Mouse (Mus musculus) ES-E14 (cell line): ENCODE results near the gene Adam21. TPM values are rescaled to one million over a fixed set of nuclear protein-coding genes. Genes with fewer than 3 reads are reported as not detected.

Source experiments
- DNase-seq: peaks from one replicate; pipeline ENCODE4 v3.0.0-alpha.2; 2013; ENCODE audit warnings: low read depth, low spot score
- H3K27ac ChIP-seq: 2 replicates; pipeline ENCODE4 v1.5.1; 2012; ENCODE audit warnings: low read depth, mild to moderate bottlenecking, low read length, moderate library complexity, mixed read lengths; ENCODE audit not compliant: poor library complexity, insufficient read depth, severe bottlenecking
- H3K36me3 ChIP-seq: 2 replicates; pipeline ENCODE4 v1.6.1; 2012; ENCODE audit warnings: mild to moderate bottlenecking, low read length, moderate library complexity, mixed read lengths; ENCODE audit not compliant: control insufficient read depth, poor library complexity, insufficient read depth, severe bottlenecking
- H3K4me1 ChIP-seq, 2 experiments: fragments of 150-350 bp in 1 of 2; sonication (generic) in 1 of 2; 2 replicates each; pipeline ENCODE4 v1.6.1; 2012; ENCODE audit warnings: low read length in 2 of 2, mild to moderate bottlenecking in 1 of 2, mixed read lengths in 1 of 2; ENCODE audit not compliant: control insufficient read depth in 2 of 2, insufficient read depth in 2 of 2, poor library complexity in 1 of 2
- H3K4me3 ChIP-seq, 2 experiments: fragments of 150-350 bp in 1 of 2; sonication (generic) in 1 of 2; 2 replicates each; pipeline ENCODE4 v1.5.1; 2012; ENCODE audit warnings: low read length in 2 of 2, low read depth in 1 of 2, mild to moderate bottlenecking in 1 of 2, mixed read lengths in 1 of 2; ENCODE audit not compliant: insufficient read depth in 1 of 2, poor library complexity in 1 of 2, severe bottlenecking in 1 of 2
- H3K9ac ChIP-seq: 2 replicates; pipeline ENCODE4 v1.6.1; 2012; ENCODE audit warnings: low read depth, mild to moderate bottlenecking, low read length, mixed read lengths; ENCODE audit not compliant: poor library complexity, insufficient read depth, severe bottlenecking
- H3K9me3 ChIP-seq: fragments of 150-350 bp; sonication (generic); 2 replicates; pipeline ENCODE4 v1.6.1; 2012; ENCODE audit warnings: low read depth, mild to moderate bottlenecking, low read length; ENCODE audit not compliant: control insufficient read depth, insufficient read depth
- CHD2 ChIP-seq: IDR thresholded peaks from 2 replicates; pipeline ENCODE4 v1.6.1; 2014; ENCODE audit warnings: mild to moderate bottlenecking, low read depth, low read length, inconsistent platforms
- HCFC1 ChIP-seq: IDR thresholded peaks from 2 replicates; pipeline ENCODE4 v1.6.1; 2012; ENCODE audit warnings: low read length, inconsistent platforms, borderline replicate concordance; ENCODE audit not compliant: insufficient read depth
- MAFK ChIP-seq: IDR thresholded peaks from 2 replicates; pipeline ENCODE4 v1.6.1; 2014; ENCODE audit warnings: mild to moderate bottlenecking, low read depth, low read length, inconsistent platforms; ENCODE audit not compliant: insufficient read depth
- ZC3H11A ChIP-seq: IDR thresholded peaks from 2 replicates; pipeline ENCODE4 v1.6.1; 2012; ENCODE audit warnings: low read depth, mild to moderate bottlenecking, inconsistent platforms, low read length, borderline replicate concordance
- ZNF384 ChIP-seq: IDR thresholded peaks from 2 replicates; pipeline ENCODE4 v1.6.1; 2012; ENCODE audit warnings: low read depth, low read length, inconsistent platforms
- in situ Hi-C, 2 experiments: fragments of 600-800 bp; cut with MboI; formaldehyde crosslinking; loops; one replicate each; pipeline ENCODE4 v1.15.1; 2025; ENCODE audit warnings: low sequenced_read_pairs in 2 of 2, inconsistent platforms in 1 of 2; ENCODE audit not compliant: unreplicated experiment in 2 of 2
- total RNA-seq: library from RNA; depleted of rRNA; stranded (reverse); fragments of 300-350 nt; gene quantifications from 2 replicates; pipeline ENCODE4 v1.2.3, GENCODE M21; 2012; rRNA removed

The Adam21 gene
- total RNA-seq: 0.45 and 0.74 TPM in 2 replicates

DNA sequence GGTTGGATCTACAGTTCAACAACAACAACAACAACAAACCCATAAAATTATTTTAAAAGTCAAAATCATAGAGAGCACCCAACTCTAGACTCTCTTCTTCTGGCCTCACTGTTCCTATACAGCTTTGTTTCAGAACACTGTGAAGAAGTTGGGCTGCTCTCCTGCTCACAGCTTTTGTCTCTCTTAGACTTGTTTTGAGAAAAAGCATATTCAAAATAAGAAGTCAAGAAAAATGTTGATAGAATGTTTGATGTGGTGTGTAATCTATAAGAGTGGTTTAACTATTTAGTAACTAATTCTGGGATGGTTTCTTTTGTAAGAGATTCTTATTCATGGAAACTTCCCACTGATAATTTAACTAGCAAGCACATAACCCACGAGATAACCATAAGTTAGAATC, at the start of gene Adam21:
Gene Adam21, minus strand, starts transcription at position 101 of the 400 bp plus-strand sequence.
- no peak within 1 kb of the TSS for H3K27ac ChIP-seq
- TF ChIP-seq HCFC1: no peak
- no peak for TF ChIP-seq ZNF384
- TF ChIP-seq ZC3H11A: no peak
- TF ChIP-seq MAFK: no peak
- TF ChIP-seq CHD2: no peak
- H3K9ac ChIP-seq: no peak within 1 kb of the TSS
- H3K4me1 ChIP-seq: no peaks in the 10 kb centered on the region
- in situ Hi-C loops: no loop called here
- H3K4me3 ChIP-seq: no peak within 1 kb of the TSS
- peaks cover 5% of the 10 kb centered on the region for H3K9me3 ChIP-seq
- no peak for DNase-seq
- peaks cover 5% of the 10 kb centered on the region for H3K36me3 ChIP-seq

DNA sequence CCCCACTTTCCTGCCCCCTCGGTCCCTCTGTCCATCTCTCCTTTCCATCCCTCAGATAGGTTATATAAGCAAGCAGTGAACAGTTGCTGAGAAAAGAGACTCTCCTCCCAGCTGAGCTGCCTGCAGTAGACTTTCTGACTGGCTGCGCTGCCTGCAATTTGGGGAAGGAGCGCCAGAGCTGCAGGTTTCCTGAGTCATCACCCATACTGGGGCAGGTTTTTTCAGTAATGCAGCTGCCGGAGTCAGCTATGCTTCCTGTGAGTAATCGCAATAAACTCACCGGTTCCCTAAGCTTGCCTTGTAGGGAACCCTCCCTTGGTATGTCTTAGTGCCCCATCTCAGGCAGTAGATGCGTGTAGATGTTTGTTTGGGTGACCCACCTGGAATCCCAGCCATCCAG, 48.7 kb upstream of the Adam21 start:
- no peak overlapping the region for H3K27ac ChIP-seq
- TF ChIP-seq MAFK: no peak
- no peak for TF ChIP-seq CHD2
- TF ChIP-seq HCFC1: no peak
- no peak for DNase-seq
- no peak overlapping the region for H3K9ac ChIP-seq
- no peaks in the 10 kb centered on the region for H3K4me1 ChIP-seq
- no peaks in the 10 kb centered on the region for H3K36me3 ChIP-seq
- in situ Hi-C loops: loop anchor here in 1 of 2 experiments (10.0 kb wide), 1 partner anchor 168 kb away; the partner anchor contains the start of gene Map3k9
- no peaks in the 10 kb centered on the region for H3K9me3 ChIP-seq
- no peak overlapping the region for H3K4me3 ChIP-seq

DNA sequence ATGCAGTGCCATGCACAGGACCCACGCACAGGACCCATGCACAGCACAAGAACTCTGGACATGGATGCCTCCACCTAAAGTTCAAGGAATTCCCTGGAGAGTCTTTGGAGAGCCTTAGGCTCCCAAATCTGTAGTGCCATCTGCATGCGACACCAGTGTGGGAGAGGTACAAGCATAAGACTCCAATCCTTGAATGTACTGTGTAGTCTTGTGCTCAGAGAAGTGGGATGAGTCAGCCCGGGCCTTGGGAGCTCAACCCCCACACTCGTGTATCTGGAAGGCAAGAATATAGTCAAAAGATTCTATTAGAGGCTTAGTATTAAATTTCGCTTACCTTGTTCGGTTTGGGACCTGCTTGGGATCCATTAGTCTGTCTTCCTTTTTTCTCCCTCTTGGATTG, 47.5 kb upstream of the Adam21 start:
- Histone ChIP-seq H3K9me3 (no peaks in the 10 kb centered on the region), H3K9ac (no peak overlapping the region), H3K27ac (no peak overlapping the region), H3K36me3 (no peaks in the 10 kb centered on the region), H3K4me3 (no peak overlapping the region), H3K4me1 (no peaks in the 10 kb centered on the region)
- DNase-seq: no peak
- TF ChIP-seq ZC3H11A (no peak), ZNF384 (no peak), CHD2 (no peak), HCFC1 (no peak), MAFK (no peak)
- in situ Hi-C loops: loop anchor here in 1 of 2 experiments (10.0 kb wide), 1 partner anchor 169 kb away; the partner anchor contains the start of gene Map3k9

DNA sequence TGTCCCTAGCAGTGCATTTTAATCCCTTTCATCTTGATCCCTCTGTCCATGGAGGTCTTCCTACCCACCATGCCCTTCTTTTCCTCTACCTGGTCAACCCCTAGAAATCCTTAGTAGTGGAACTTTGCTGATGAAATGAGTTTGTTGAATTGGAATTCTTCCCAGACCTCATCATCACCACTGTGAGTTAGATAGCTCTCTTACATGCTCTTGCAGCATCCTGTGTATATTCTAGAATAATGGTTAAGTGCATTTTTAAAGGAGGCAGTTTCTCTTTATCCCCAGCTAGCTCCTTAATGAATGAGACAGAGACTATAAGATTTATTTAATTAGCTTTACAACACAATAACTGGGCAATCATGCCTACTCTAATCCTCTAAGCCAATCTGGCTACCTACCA, 41.2 kb upstream of the Adam21 start:
- Histone ChIP-seq H3K27ac (no peak overlapping the region), H3K4me1 (no peaks in the 10 kb centered on the region), H3K9ac (no peak overlapping the region), H3K9me3 (no peaks in the 10 kb centered on the region), H3K36me3 (no peaks in the 10 kb centered on the region), H3K4me3 (no peak overlapping the region)
- TF ChIP-seq ZNF384: no peak
- TF ChIP-seq HCFC1: no peak
- TF ChIP-seq MAFK: no peak
- TF ChIP-seq ZC3H11A: no peak
- no peak for TF ChIP-seq CHD2
- DNase-seq: no peak
- in situ Hi-C loops: no loop called here

DNA sequence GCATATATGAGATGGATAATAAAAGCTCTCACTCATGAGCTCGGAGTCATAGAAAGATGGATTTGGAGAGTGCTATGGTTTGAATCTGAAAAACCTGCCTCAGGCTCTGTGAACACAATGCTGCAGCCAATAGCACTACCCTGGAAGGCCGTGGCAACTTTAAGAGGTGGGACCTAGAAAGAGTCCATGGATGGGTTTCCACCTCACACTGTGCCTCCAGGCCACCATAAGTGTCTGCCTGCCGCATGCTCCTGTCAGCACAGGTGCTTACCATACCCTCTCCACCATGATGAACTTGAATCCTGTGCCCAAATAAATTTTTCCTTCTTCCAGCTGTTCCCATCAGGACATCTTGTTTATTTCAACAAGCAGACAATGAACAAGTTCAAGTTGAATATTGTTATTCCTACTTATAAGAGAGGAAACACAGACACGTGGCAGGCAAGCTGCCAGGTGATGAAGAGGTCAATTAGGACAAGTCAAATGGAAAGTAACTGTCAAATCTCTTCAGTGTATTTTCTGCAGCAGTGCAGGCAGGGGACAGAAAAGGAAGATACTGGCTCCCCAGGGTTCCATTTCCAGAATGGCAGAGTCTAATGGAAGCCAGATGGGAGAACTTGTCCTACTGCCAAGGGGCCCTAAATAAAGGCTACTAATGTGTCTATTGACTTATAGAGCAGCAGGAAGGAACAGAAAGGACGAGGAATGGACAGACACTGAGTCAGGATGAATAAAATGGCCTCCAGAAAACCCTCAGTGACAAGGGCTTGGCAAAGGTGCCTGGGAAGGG, 36.9 kb upstream of the Adam21 start:
- no peaks in the 10 kb centered on the region for H3K4me1 ChIP-seq
- in situ Hi-C loops: no loop called here
- H3K36me3 ChIP-seq: no peaks in the 10 kb centered on the region
- DNase-seq: no peak
- no peak overlapping the region for H3K27ac ChIP-seq
- H3K9ac ChIP-seq: no peak overlapping the region
- H3K4me3 ChIP-seq: no peak overlapping the region
- no peak for TF ChIP-seq CHD2
- no peak for TF ChIP-seq MAFK
- no peak for TF ChIP-seq HCFC1
- TF ChIP-seq ZC3H11A: no peak
- TF ChIP-seq ZNF384: no peak
- no peaks in the 10 kb centered on the region for H3K9me3 ChIP-seq
